In the genomic region with DNA sequence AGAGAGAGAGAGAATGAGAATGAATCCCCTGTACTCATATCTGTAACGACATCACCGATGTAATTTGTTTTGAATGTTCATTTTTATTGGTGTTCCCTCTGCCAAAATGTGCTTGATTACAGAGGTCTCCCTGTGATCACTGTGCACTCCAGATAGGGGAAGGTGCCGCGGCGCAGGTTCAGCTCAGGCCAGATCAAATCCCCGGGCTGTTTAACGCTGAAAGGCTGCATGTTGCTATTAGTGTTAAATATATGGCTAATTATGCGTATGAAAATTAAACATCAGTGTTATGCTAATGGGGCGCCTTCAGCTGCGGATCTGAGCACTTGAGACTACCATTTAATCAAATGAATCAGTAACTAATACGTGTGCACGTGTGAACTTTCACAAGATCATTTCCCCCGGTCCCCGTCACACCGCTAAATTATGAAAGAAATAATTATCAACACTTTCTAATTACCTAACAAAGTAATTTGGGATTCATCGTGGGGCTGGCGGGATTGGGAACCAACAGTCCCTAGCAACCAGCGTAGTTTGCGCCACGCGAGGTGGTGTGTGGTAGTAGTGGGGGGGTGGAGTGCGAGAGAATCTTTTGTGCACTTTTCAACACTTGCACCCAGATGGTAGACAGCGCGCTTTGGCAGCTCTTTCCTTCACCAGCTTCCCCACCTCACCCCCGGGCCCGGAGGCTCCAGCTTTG, we compare ENCODE assay signal across 8 mouse cellular contexts. TPM values are rescaled to one million over a fixed set of nuclear protein-coding genes. Genes with fewer than 3 reads are reported as not detected.
A peak's percentile ranks its signal among the peaks of the same experiment; 100 is the strongest.
DNase-seq lines count a peak whose midpoint lies in the region; ATAC-seq and TF ChIP-seq lines count a peak whose summit lies in the region.

TSS of gene Dlx1 (plus strand) at position 100 of the 700 bp plus-strand sequence.

- no peaks in the 10 kb centered on the region for H3K27me3 ChIP-seq in C2C12 (ENCODE audit: control insufficient read depth, insufficient read depth, insufficient read length)
- peaks cover 95% of the 10 kb centered on the region for H3K27me3 ChIP-seq in forebrain, embryonic 13.5 days
- peaks cover 69% of the 10 kb centered on the region for H3K27me3 ChIP-seq in neural tube, embryonic 14.5 days (ENCODE audit: control insufficient read depth, insufficient read depth, low read length)

- peak within 1 kb of the TSS; percentile 98 for H3K27ac ChIP-seq in forebrain, embryonic 13.5 days
- no peak within 1 kb of the TSS for H3K27ac ChIP-seq in neural tube, embryonic 14.5 days (ENCODE audit: low read depth, low read length)

- peak within 1 kb of the TSS; percentile 49 for H3K4me3 ChIP-seq in C2C12 (ENCODE audit: insufficient read depth, poor library complexity, severe bottlenecking)
- peak within 1 kb of the TSS; percentile 60 for H3K4me3 ChIP-seq in forebrain, embryonic 13.5 days
- peak within 1 kb of the TSS; percentile 26 for H3K4me3 ChIP-seq in neural tube, embryonic 14.5 days (ENCODE audit: low read depth, low read length)

- peak; percentile 86 for DNase-seq in heart, adult 11 months
- no peak for DNase-seq in heart, postnatal 25 days (ENCODE audit: low spot score)
- DNase-seq in left cerebral cortex, postnatal 10 days (ENCODE audit: extremely low spot score in 1 of 2, low spot score in 2 of 2) = no peak
- no peak for DNase-seq in gastrocnemius, postnatal 25 days
- DNase-seq in gastrocnemius, adult 8-10 months (ENCODE audit: low spot score in 2 of 2) = no peak

- H3K9ac ChIP-seq in forebrain, embryonic 13.5 days = peak within 1 kb of the TSS; percentile 87
- no peak within 1 kb of the TSS for H3K9ac ChIP-seq in neural tube, embryonic 14.5 days (replicated peaks; ENCODE audit: low read depth, low read length)

- H3K4me1 ChIP-seq in forebrain, embryonic 13.5 days = peaks cover 46% of the 10 kb centered on the region
- peaks cover 10% of the 10 kb centered on the region; the same call in 1 of the 2 replicates for H3K4me1 ChIP-seq in neural tube, embryonic 14.5 days (ENCODE audit: control insufficient read depth, insufficient read depth, low read length)

- WGBS in forebrain, embryonic 13.5 days = under 1% methylated on average over 26 of the region's 26 CpGs
- WGBS in neural tube, embryonic 14.5 days = under 1% methylated on average over 26 of the region's 26 CpGs

- peak within 1 kb of the TSS; percentile 82 for H3ac ChIP-seq in C2C12 (ENCODE audit: control insufficient read depth, insufficient read length, low read depth)

- intact Hi-C loops in heart, postnatal 25 days (cut with DNase I) = no loop called here
- intact Hi-C loops in left cerebral cortex, postnatal 10 days (cut with DNase I) = no loop called here

- peaks cover under 1% of the 10 kb centered on the region for H3K36me3 ChIP-seq in C2C12 (ENCODE audit: control insufficient read depth, insufficient read depth)
- no peaks in the 10 kb centered on the region for H3K36me3 ChIP-seq in forebrain, embryonic 13.5 days (ENCODE audit: poor library complexity, severe bottlenecking)
- no peaks in the 10 kb centered on the region for H3K36me3 ChIP-seq in neural tube, embryonic 14.5 days (ENCODE audit: control insufficient read depth, insufficient read depth, low read length)

- H3K79me3 ChIP-seq in C2C12 (ENCODE audit: low read depth) = peaks cover 1% of the 10 kb centered on the region

- ATAC-seq in forebrain, embryonic 13.5 days = peak; percentile 58
- no peak for ATAC-seq in neural tube, embryonic 14.5 days (ENCODE audit: low read depth)

- no peaks in the 10 kb centered on the region for H3K9me3 ChIP-seq in forebrain, embryonic 13.5 days (replicated peaks)
- H3K9me3 ChIP-seq in neural tube, embryonic 14.5 days (ENCODE audit: control insufficient read depth, low read length) = no peaks in the 10 kb centered on the region

- H3K4me2 ChIP-seq in forebrain, embryonic 13.5 days = peak within 1 kb of the TSS; percentile 77
- H3K4me2 ChIP-seq in neural tube, embryonic 14.5 days (ENCODE audit: low read depth, low read length) = peak within 1 kb of the TSS; percentile 49

- TF ChIP-seq CTCF in C2C12 (IDR thresholded peaks at IDR 0.05; ENCODE audit: control insufficient read depth, insufficient read depth, insufficient read length) = no peak

- peaks cover 6% of the 10 kb centered on the region for H3K79me2 ChIP-seq in C2C12 (ENCODE audit: control insufficient read depth, insufficient read depth)

TF ChIP-seq in C2C12, 6 proteins besides CTCF, POLR2A, EP300 and RAD21:
- TF ChIP-seq MYOG (IDR thresholded peaks at IDR 0.05; ENCODE audit: control insufficient read depth, extremely low read depth, insufficient read length) = no peak
- TF ChIP-seq USF1 (IDR thresholded peaks at IDR 0.05; ENCODE audit: low read depth) = no peak
- TF ChIP-seq CEBPB (IDR thresholded peaks at IDR 0.05; ENCODE audit: low read depth) = no peak
- TF ChIP-seq MYOD1 (IDR thresholded peaks at IDR 0.05; ENCODE audit: control insufficient read depth, insufficient read length, low read depth) = no peak
- no peak for TF ChIP-seq MAX (IDR thresholded peaks at IDR 0.05)
TF ChIP-seq in C2C12: peak in this region for 0.

RNA-seq across cellular contexts. Expression of gene Dlx1, which starts in this region (rescaled TPM):
- under 1 TPM; 0.14 to 0.99 TPM for total RNA-seq in heart, postnatal 25 days (2021)
- 4.9 TPM for polyA plus RNA-seq in C2C12 (2012; fragmentation: generic; extraction: Trizol)
- polyA plus RNA-seq in forebrain, embryonic 13.5 days (2015; fragmentation: Nextera tagmentation; extraction: Ambion mirVana) = 278 and 287 TPM in 2 replicates
- 10 to 100 TPM; 22.7 to 28.3 TPM for total RNA-seq in left cerebral cortex, postnatal 10 days (2021)
- polyA plus RNA-seq in neural tube, embryonic 14.5 days (2014; fragmentation: Nextera tagmentation; extraction: Ambion mirVana) = 0.36 TPM in 1 of 2 replicates, not detected in the other
- under 1 TPM in 1 of 2 experiments, not detected in 1; 0.13 TPM for total RNA-seq in gastrocnemius, postnatal 25 days (2021)
- total RNA-seq in gastrocnemius, adult 8-10 months (2022) = under 1 TPM in 1 of 4 experiments, not detected in 3; 0.12 TPM

Comparison
In these comparisons a context has a peak if more than half of its experiments do, and no peak if none do; other contexts are left out.
1. RNA of gene Dlx1 (total RNA-seq): 22.7 to 28.3 TPM in left cerebral cortex, postnatal 10 days; 0.14 to 0.99 TPM in heart, postnatal 25 days, 0.13 TPM in gastrocnemius, postnatal 25 days and 0.12 TPM in gastrocnemius, adult 8-10 months; every median in the first group is over 10 times any median in the second.
2. RNA of gene Dlx1 (polyA plus RNA-seq): 278 to 287 TPM in forebrain, embryonic 13.5 days; 4.9 TPM in C2C12 (single experiment) and 0.36 TPM in neural tube, embryonic 14.5 days; every median in the first group is over 10 times any median in the second.
3. Peak in every context shown above with its lines, with median percentiles within 50 percentile points of each other: H3K4me3 ChIP-seq.